Mouse (Mus musculus): ENCODE data around the gene Sept5. TPM values are rescaled to one million over a fixed set of nuclear protein-coding genes. Genes with fewer than 3 reads are reported as not detected.
A peak's percentile ranks its signal among the peaks of the same experiment; 100 is the strongest.

Gene Sept5
- total and polyA plus RNA-seq, 2 experiments from 2014 or later: 267 to 373 TPM

- TF ChIP-seq CTCF (IDR thresholded peaks at IDR 0.05; ENCODE audit: low read depth): no peak
- no peak overlapping the region for H3K27ac ChIP-seq (ENCODE audit: low read depth, low read length)
- H3K4me2 ChIP-seq (ENCODE audit: low read depth): no peak overlapping the region
- no peaks in the 10 kb centered on the region for H3K36me3 ChIP-seq (ENCODE audit: insufficient read depth)
- H3K4me3 ChIP-seq (ENCODE audit: low read depth, low read length): no peak overlapping the region
- H3K27me3 ChIP-seq (ENCODE audit: insufficient read depth, low read length): no peaks in the 10 kb centered on the region
- H3K4me1 ChIP-seq (ENCODE audit: insufficient read depth): peaks cover 7% of the 10 kb centered on the region; the same call in 1 of the 2 replicates
- H3K9ac ChIP-seq: no peak overlapping the region
- ATAC-seq: no peak
- H3K9me3 ChIP-seq (ENCODE audit: low read length): no peaks in the 10 kb centered on the region
- 49% methylated on average over 2 of the region's 2 CpGs for WGBS
- no peak for DNase-seq
Observed at GRCm38 (mm10) chr16:18632816-18633215, 3.1 kb upstream of the Sept5 start.

DNA sequence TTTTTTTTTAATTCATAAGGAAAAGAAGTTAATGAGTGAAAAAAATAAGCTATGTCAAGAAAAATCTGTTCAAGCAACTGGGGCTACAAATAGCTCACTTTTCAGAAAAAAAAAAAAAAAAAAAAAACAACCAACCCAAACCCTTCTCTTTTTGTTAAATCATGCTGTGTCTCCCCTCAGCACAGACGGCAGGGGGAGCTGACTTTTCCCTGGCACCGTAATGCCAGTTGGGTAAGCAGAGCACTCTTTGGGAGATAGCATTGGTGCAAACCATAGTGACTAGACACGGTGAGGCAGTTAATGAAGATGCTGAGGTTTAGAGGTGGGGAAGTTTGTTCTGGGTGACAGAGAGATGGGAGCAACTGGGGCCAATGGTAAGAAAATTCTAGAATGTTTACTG is 2.3 kb upstream of the Sept5 start:
- ATAC-seq: no peak

DNA sequence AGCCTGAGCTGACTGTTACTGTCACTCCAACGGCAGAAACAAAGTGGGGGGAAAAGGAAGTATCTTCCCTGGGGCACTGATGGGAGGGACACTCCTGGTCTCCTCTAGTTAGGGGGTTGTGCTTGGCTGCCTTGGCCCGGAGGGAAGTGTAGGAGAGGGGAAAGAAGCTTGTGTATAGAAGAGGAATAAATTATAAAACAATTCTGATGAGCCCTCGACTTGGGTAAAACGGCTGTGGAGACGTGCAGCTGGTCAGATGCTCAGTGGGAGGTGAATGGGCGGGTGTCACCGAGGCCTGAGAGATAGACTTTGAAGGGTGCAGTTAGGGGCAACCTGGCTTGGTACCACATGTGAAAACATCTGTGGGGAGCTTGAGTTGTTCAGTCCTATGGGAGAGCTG is 1.4 kb upstream of the Sept5 start:
- 65% methylated on average over 7 of the region's 7 CpGs for WGBS
- Histone ChIP-seq H3K4me2 (ENCODE audit: low read depth) (no peak overlapping the region), H3K9me3 (ENCODE audit: low read length) (no peaks in the 10 kb centered on the region), H3K9ac (no peak overlapping the region), H3K27ac (ENCODE audit: low read depth, low read length) (no peak overlapping the region), H3K4me3 (ENCODE audit: low read depth, low read length) (no peak overlapping the region), H3K36me3 (ENCODE audit: insufficient read depth) (no peaks in the 10 kb centered on the region), H3K27me3 (ENCODE audit: insufficient read depth, low read length) (no peaks in the 10 kb centered on the region), H3K4me1 (ENCODE audit: insufficient read depth) (peaks cover 14% of the 10 kb centered on the region)
- no peak for ATAC-seq
- no peak for TF ChIP-seq CTCF (IDR thresholded peaks at IDR 0.05; ENCODE audit: low read depth)
- DNase-seq: no peak

More for the DNA sequence above, 2.3 kb upstream of the Sept5 start:
- peak; percentile 65 for TF ChIP-seq CTCF (IDR thresholded peaks at IDR 0.05; ENCODE audit: low read depth)
- Histone ChIP-seq H3K4me3 (ENCODE audit: low read depth, low read length) (no peak overlapping the region), H3K4me2 (ENCODE audit: low read depth) (no peak overlapping the region), H3K9ac (no peak overlapping the region), H3K4me1 (ENCODE audit: insufficient read depth) (peaks cover 13% of the 10 kb centered on the region), H3K27ac (ENCODE audit: low read depth, low read length) (no peak overlapping the region), H3K36me3 (ENCODE audit: insufficient read depth) (no peaks in the 10 kb centered on the region), H3K9me3 (ENCODE audit: low read length) (no peaks in the 10 kb centered on the region), H3K27me3 (ENCODE audit: insufficient read depth, low read length) (no peaks in the 10 kb centered on the region)
- WGBS: 41% methylated on average over 3 of the region's 3 CpGs
- peak; percentile 52 for DNase-seq

- Histone ChIP-seq H3K27me3 (ENCODE audit: insufficient read depth, low read length) (no peaks in the 10 kb centered on the region), H3K36me3 (ENCODE audit: insufficient read depth) (peaks cover 1% of the 10 kb centered on the region; the same call in 1 of the 2 replicates), H3K27ac (ENCODE audit: low read depth, low read length) (peak overlapping the region; percentile 46; the same call in 1 of the 2 replicates), H3K4me1 (ENCODE audit: insufficient read depth) (peaks cover 19% of the 10 kb centered on the region), H3K4me3 (ENCODE audit: low read depth, low read length) (peak overlapping the region; percentile 88), H3K4me2 (ENCODE audit: low read depth) (peak overlapping the region; percentile 70), H3K9me3 (ENCODE audit: low read length) (no peaks in the 10 kb centered on the region), H3K9ac (peak overlapping the region; percentile 98)
- DNase-seq (no peak), ATAC-seq (no peak; the same call in 1 of the 2 replicates)
- no peak for TF ChIP-seq CTCF (IDR thresholded peaks at IDR 0.05; ENCODE audit: low read depth)
- 58% methylated on average over 5 of the region's 5 CpGs for WGBS
Observed at GRCm38 (mm10) chr16:18630291-18630690, 537 bp upstream of the Sept5 start.

DNA sequence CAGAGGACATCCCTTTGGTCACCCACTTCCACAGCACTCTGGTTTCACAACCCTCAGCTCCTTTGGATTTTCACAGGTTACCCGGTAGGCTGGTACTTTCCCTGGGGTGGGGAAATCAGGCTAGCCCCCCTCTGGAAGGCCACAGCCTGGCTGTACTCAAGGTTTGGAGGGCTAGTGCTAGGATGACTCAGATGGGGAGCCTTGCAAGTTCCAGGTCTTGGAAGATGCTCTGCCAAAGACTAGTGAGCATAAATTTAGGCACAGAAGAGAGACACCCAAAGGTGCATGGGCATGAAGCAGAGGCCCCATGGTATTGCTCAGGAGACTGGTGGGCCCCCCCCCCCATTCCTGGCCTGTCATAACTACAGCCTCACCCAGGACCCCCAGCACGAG is 810 bp downstream of the Sept5 start:
- peaks cover 19% of the 10 kb centered on the region for H3K4me1 ChIP-seq (ENCODE audit: insufficient read depth)
- no peak for TF ChIP-seq CTCF (IDR thresholded peaks at IDR 0.05; ENCODE audit: low read depth)
- peak overlapping the region; percentile 88 for H3K4me3 ChIP-seq (ENCODE audit: low read depth, low read length)
- DNase-seq: peak; percentile 50
- peak overlapping the region; percentile 87 for H3K27ac ChIP-seq (ENCODE audit: low read depth, low read length)
- no peaks in the 10 kb centered on the region for H3K27me3 ChIP-seq (ENCODE audit: insufficient read depth, low read length)
- H3K9ac ChIP-seq: peak overlapping the region; percentile 98
- H3K9me3 ChIP-seq (ENCODE audit: low read length): no peaks in the 10 kb centered on the region
- ATAC-seq: no peak
- 21% methylated on average over 2 of the region's 2 CpGs for WGBS
- peaks cover 15% of the 10 kb centered on the region for H3K36me3 ChIP-seq (ENCODE audit: insufficient read depth)
- H3K4me2 ChIP-seq (ENCODE audit: low read depth): peak overlapping the region; percentile 70

DNA sequence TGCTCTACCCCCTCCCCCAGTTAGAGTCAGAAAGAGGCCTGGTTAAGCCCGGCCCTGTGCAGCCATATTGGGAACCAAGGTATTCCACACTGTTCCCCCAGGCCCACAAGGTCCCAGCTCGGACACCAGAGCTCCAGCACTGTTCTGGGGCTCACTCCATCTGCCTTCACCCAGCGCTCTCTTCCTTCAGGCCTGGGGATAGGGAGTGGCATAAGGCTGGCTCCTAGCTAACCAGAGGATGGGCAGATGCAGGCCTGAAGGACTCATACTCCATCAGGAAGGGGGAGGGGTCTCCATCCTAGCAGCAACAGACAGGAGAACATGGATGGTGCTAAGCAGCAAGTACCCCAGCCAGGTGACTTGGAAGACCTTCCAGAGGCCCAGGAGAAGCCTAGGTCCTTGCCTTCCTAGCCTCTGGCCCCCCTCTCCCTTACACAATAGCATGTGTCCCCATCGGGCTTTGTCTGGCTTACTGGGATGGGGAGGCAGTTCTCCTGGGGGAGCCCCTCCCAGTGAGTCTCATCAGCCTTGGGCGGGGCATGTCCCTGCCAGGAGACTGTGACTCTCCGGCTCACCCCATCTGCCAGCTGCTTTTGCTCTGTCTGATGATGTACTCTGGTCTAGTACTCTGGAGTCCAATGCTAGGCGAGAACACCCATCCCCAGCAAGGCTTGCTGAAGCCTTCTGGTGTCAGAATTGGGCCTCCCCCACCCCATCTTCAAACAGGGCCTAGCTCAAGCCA is 1.4 kb downstream of the Sept5 start:
- Histone ChIP-seq H3K36me3 (ENCODE audit: insufficient read depth) (peaks cover 20% of the 10 kb centered on the region), H3K9me3 (ENCODE audit: low read length) (no peaks in the 10 kb centered on the region), H3K4me2 (ENCODE audit: low read depth) (peak overlapping the region; percentile 70), H3K27me3 (ENCODE audit: insufficient read depth, low read length) (peaks cover 3% of the 10 kb centered on the region; the same call in 1 of the 2 replicates), H3K4me1 (ENCODE audit: insufficient read depth) (peaks cover 19% of the 10 kb centered on the region), H3K27ac (ENCODE audit: low read depth, low read length) (peak overlapping the region; percentile 87), H3K9ac (peak overlapping the region; percentile 98), H3K4me3 (ENCODE audit: low read depth, low read length) (peak overlapping the region; percentile 88)
- ATAC-seq (no peak), DNase-seq (peak; percentile 9)
- no peak for TF ChIP-seq CTCF (IDR thresholded peaks at IDR 0.05; ENCODE audit: low read depth)
- 47% methylated on average over 7 of the region's 7 CpGs for WGBS

DNA sequence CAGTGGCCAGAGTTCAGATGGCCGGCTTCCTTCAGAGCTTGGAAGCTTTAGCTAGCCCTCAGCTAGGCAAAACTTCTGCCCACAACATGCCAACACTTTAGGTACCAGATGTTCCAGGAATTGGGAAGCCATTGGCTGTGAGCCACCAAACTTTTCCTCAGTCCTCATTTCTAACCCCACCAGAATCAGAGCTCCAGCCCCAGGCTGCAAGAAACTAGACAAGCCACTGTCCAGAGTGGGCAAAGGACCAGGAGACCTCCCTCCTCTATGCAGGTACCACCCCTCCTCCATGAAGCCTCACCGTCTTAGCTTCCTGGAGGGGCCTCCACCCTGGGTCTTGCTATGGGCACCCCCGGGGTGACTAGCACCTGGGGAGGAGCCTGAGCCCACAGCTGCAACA is 2.6 kb downstream of the Sept5 start:
- no peak for ATAC-seq
- peak overlapping the region; percentile 70 for H3K4me2 ChIP-seq (ENCODE audit: low read depth)
- peak overlapping the region; percentile 58; the same call in 1 of the 2 replicates for H3K9ac ChIP-seq
- H3K27me3 ChIP-seq (ENCODE audit: insufficient read depth, low read length): peaks cover 15% of the 10 kb centered on the region
- H3K9me3 ChIP-seq (ENCODE audit: low read length): no peaks in the 10 kb centered on the region
- H3K4me1 ChIP-seq (ENCODE audit: insufficient read depth): peaks cover 19% of the 10 kb centered on the region
- peaks cover 32% of the 10 kb centered on the region for H3K36me3 ChIP-seq (ENCODE audit: insufficient read depth)
- WGBS: 47% methylated on average over 3 of the region's 3 CpGs
- no peak overlapping the region for H3K27ac ChIP-seq (ENCODE audit: low read depth, low read length)
- H3K4me3 ChIP-seq (ENCODE audit: low read depth, low read length): peak overlapping the region; percentile 88
- no peak for TF ChIP-seq CTCF (IDR thresholded peaks at IDR 0.05; ENCODE audit: low read depth)
- DNase-seq: no peak
